Mouse (Mus musculus): ENCODE measurements around the gene Gm45716. TPM values are rescaled to one million over a fixed set of nuclear protein-coding genes. Genes with fewer than 3 reads are reported as not detected.

Gm45716 gene
- total RNA-seq (2012; rRNA removed) = 0.21 and 1.3 TPM in 2 replicates

DNA sequence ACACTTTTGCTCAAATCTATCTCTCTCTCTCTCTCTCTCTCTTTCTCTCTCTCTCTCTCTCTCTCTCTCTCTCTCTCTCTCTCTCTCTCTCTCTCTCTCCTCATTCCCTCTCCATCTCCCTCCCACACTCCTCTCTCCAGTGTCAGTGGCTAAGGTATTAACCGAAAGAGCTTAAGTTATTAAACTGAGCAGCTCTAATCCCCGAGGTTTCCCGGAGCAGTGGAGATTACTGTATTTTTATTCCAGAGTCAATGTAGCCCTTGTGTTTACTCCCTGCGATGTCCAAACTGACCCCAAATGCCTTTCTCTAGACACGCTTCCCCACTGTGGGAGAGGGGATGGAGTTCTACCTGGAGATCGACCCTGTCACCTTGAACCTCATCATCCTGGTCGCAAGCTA, at the start of gene Gm45716:
TSS of gene Gm45716 (plus strand) at position 243 of the 400 bp plus-strand sequence.
- no peaks in the 10 kb centered on the region for H3K4me1 ChIP-seq (ENCODE audit: control insufficient read depth in 2 of 2, insufficient read depth in 2 of 2, low read length in 2 of 2, poor library complexity in 1 of 2)
- in situ Hi-C loops (cut with MboI; ENCODE audit: low sequenced_read_pairs in 2 of 2, unreplicated experiment in 2 of 2) = no loop called here
- no peak within 1 kb of the TSS for H3K4me3 ChIP-seq (ENCODE audit: insufficient read depth in 1 of 2, low read depth in 1 of 2, low read length in 2 of 2, poor library complexity in 1 of 2, severe bottlenecking in 1 of 2)
- H3K27ac ChIP-seq (ENCODE audit: insufficient read depth, low read depth, low read length, poor library complexity, severe bottlenecking) = no peak within 1 kb of the TSS; the same call in 1 of the 2 replicates
- no peak for TF ChIP-seq CHD2 (IDR thresholded peaks at IDR 0.05; ENCODE audit: low read depth, low read length)
- no peak for TF ChIP-seq ZNF384 (IDR thresholded peaks at IDR 0.05; ENCODE audit: low read depth, low read length)
- TF ChIP-seq MAFK (IDR thresholded peaks at IDR 0.05; ENCODE audit: insufficient read depth, low read depth, low read length) = no peak
- TF ChIP-seq HCFC1 (IDR thresholded peaks at IDR 0.05; ENCODE audit: borderline replicate concordance, insufficient read depth, low read length) = no peak
- TF ChIP-seq ZC3H11A (IDR thresholded peaks at IDR 0.05; ENCODE audit: borderline replicate concordance, low read depth, low read length) = no peak
- no peaks in the 10 kb centered on the region for H3K36me3 ChIP-seq (ENCODE audit: control insufficient read depth, insufficient read depth, low read length, poor library complexity, severe bottlenecking)
- H3K9ac ChIP-seq (ENCODE audit: insufficient read depth, low read depth, low read length, poor library complexity, severe bottlenecking) = no peak within 1 kb of the TSS
- no peak for DNase-seq (ENCODE audit: low read depth, low spot score)
- no peaks in the 10 kb centered on the region for H3K9me3 ChIP-seq (ENCODE audit: control insufficient read depth, insufficient read depth, low read depth, low read length)

- no peaks in the 10 kb centered on the region for H3K36me3 ChIP-seq (ENCODE audit: control insufficient read depth, insufficient read depth, low read length, poor library complexity, severe bottlenecking)
- no peaks in the 10 kb centered on the region for H3K4me1 ChIP-seq (ENCODE audit: control insufficient read depth in 2 of 2, insufficient read depth in 2 of 2, low read length in 2 of 2, poor library complexity in 1 of 2)
- in situ Hi-C loops (cut with MboI; ENCODE audit: low sequenced_read_pairs in 2 of 2, unreplicated experiment in 2 of 2) = no loop called here
- no peak overlapping the region for H3K9ac ChIP-seq (ENCODE audit: insufficient read depth, low read depth, low read length, poor library complexity, severe bottlenecking)
- H3K27ac ChIP-seq (ENCODE audit: insufficient read depth, low read depth, low read length, poor library complexity, severe bottlenecking) = no peak overlapping the region
- no peak overlapping the region for H3K4me3 ChIP-seq (ENCODE audit: insufficient read depth in 1 of 2, low read depth in 1 of 2, low read length in 2 of 2, poor library complexity in 1 of 2, severe bottlenecking in 1 of 2)
- TF ChIP-seq MAFK (IDR thresholded peaks at IDR 0.05; ENCODE audit: insufficient read depth, low read depth, low read length) (no peak), HCFC1 (IDR thresholded peaks at IDR 0.05; ENCODE audit: borderline replicate concordance, insufficient read depth, low read length) (no peak), ZNF384 (IDR thresholded peaks at IDR 0.05; ENCODE audit: low read depth, low read length) (no peak), CHD2 (IDR thresholded peaks at IDR 0.05; ENCODE audit: low read depth, low read length) (no peak), ZC3H11A (IDR thresholded peaks at IDR 0.05; ENCODE audit: borderline replicate concordance, low read depth, low read length) (no peak)
- DNase-seq (ENCODE audit: low read depth, low spot score) = no peak
- no peaks in the 10 kb centered on the region for H3K9me3 ChIP-seq (ENCODE audit: control insufficient read depth, insufficient read depth, low read depth, low read length)
Observed at GRCm38 (mm10) chr11:90142393-90142792, 45.1 kb upstream of the Gm45716 start.

DNA sequence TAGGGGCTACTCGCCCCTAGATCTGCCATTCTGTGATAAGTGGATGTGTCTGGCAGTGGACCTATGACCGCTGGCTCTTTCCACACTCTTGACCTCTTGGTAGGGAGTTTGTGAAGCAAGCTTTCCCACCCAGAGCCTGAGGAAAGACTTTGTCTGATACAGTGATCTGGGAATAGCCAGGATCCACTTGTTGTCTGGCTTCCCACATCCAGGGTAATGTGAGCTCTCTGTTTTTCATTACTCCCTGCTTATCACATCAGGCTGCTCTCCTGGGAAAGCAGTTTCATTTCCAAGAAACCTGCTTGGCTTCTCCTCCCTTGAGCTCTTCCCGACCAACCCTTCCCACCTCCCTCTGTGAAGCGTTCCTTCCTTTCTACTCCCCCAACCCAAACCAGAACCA, 44.5 kb upstream of the Gm45716 start:
- H3K27ac ChIP-seq (ENCODE audit: insufficient read depth, low read depth, low read length, poor library complexity, severe bottlenecking) = no peak overlapping the region

DNA sequence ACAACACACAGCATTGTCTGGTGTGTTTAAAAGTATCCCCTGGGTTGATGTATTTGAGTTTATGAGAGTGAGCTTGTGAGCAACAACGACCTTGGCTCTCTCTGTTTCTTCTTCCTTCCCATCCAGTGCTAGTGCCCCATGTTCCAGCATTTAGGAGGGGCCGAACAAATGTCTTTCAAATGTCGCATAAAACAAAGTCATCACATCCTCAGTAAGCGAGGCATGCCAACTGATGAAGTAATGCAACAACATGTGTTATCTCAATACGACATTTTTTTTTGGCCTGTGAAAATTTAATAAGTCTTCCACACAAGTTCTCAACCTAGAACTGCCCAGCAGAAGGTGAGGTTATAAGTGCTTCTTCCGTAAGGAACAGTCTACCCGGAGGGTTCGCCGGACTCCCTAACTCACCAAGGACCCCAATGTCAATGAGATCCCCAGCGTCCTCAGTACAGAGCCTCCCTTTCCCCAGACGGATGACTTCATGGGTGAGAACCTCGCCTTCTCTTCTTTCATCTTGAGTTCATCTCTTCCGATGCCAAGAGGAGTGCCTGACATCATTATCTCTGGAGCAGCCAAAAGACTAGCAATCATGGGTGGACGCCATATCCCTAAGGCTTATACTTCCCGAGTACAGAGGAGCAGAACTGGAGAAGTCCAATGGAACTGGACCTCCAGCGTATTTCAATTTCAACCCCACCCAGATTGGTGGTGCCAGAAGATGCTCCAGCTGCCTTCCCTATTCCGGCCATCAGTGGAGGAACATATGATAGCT, 41.2 kb upstream of the Gm45716 start:
- no peaks in the 10 kb centered on the region for H3K36me3 ChIP-seq (ENCODE audit: control insufficient read depth, insufficient read depth, low read length, poor library complexity, severe bottlenecking)
- TF ChIP-seq ZC3H11A (IDR thresholded peaks at IDR 0.05; ENCODE audit: borderline replicate concordance, low read depth, low read length) (no peak), ZNF384 (IDR thresholded peaks at IDR 0.05; ENCODE audit: low read depth, low read length) (no peak), HCFC1 (IDR thresholded peaks at IDR 0.05; ENCODE audit: borderline replicate concordance, insufficient read depth, low read length) (no peak), CHD2 (IDR thresholded peaks at IDR 0.05; ENCODE audit: low read depth, low read length) (no peak), MAFK (IDR thresholded peaks at IDR 0.05; ENCODE audit: insufficient read depth, low read depth, low read length) (no peak)
- in situ Hi-C loops (cut with MboI; ENCODE audit: low sequenced_read_pairs in 2 of 2, unreplicated experiment in 2 of 2) = no loop called here

More for the DNA sequence above, 44.5 kb upstream of the Gm45716 start:
- no peaks in the 10 kb centered on the region for H3K36me3 ChIP-seq (ENCODE audit: control insufficient read depth, insufficient read depth, low read length, poor library complexity, severe bottlenecking)
- H3K9ac ChIP-seq (ENCODE audit: insufficient read depth, low read depth, low read length, poor library complexity, severe bottlenecking) = no peak overlapping the region
- no peak overlapping the region for H3K4me3 ChIP-seq (ENCODE audit: insufficient read depth in 1 of 2, low read depth in 1 of 2, low read length in 2 of 2, poor library complexity in 1 of 2, severe bottlenecking in 1 of 2)
- H3K9me3 ChIP-seq (ENCODE audit: control insufficient read depth, insufficient read depth, low read depth, low read length) = no peaks in the 10 kb centered on the region
- in situ Hi-C loops (cut with MboI; ENCODE audit: low sequenced_read_pairs in 2 of 2, unreplicated experiment in 2 of 2) = no loop called here
- DNase-seq (ENCODE audit: low read depth, low spot score) = no peak
- H3K4me1 ChIP-seq (ENCODE audit: control insufficient read depth in 2 of 2, insufficient read depth in 2 of 2, low read length in 2 of 2, poor library complexity in 1 of 2) = no peaks in the 10 kb centered on the region
- TF ChIP-seq ZNF384 (IDR thresholded peaks at IDR 0.05; ENCODE audit: low read depth, low read length) = no peak
- TF ChIP-seq CHD2 (IDR thresholded peaks at IDR 0.05; ENCODE audit: low read depth, low read length) = no peak
- TF ChIP-seq HCFC1 (IDR thresholded peaks at IDR 0.05; ENCODE audit: borderline replicate concordance, insufficient read depth, low read length) = no peak
- no peak for TF ChIP-seq MAFK (IDR thresholded peaks at IDR 0.05; ENCODE audit: insufficient read depth, low read depth, low read length)
- no peak for TF ChIP-seq ZC3H11A (IDR thresholded peaks at IDR 0.05; ENCODE audit: borderline replicate concordance, low read depth, low read length)

More for the DNA sequence above, 41.2 kb upstream of the Gm45716 start:
- Histone ChIP-seq H3K9me3 (ENCODE audit: control insufficient read depth, insufficient read depth, low read depth, low read length) (no peaks in the 10 kb centered on the region), H3K27ac (ENCODE audit: insufficient read depth, low read depth, low read length, poor library complexity, severe bottlenecking) (no peak overlapping the region), H3K4me1 (ENCODE audit: control insufficient read depth in 2 of 2, insufficient read depth in 2 of 2, low read length in 2 of 2, poor library complexity in 1 of 2) (no peaks in the 10 kb centered on the region), H3K9ac (ENCODE audit: insufficient read depth, low read depth, low read length, poor library complexity, severe bottlenecking) (no peak overlapping the region), H3K4me3 (ENCODE audit: insufficient read depth in 1 of 2, low read depth in 1 of 2, low read length in 2 of 2, poor library complexity in 1 of 2, severe bottlenecking in 1 of 2) (no peak overlapping the region)
- no peak for DNase-seq (ENCODE audit: low read depth, low spot score)
